Mouse (Mus musculus) layer of hippocampus, postnatal 14 days (tissue): Measurements from ENCODE around the gene Dpyd. TPM values are rescaled to one million over a fixed set of nuclear protein-coding genes. Genes with fewer than 3 reads are reported as not detected.

ENCODE experiments used
- DNase-seq, 2 experiments: peaks; one replicate each; pipeline ENCODE4 v3.0.0; 2021 to 2022; ENCODE audit warnings: low spot score in 2 of 2, mixed read lengths in 1 of 2
- total RNA-seq, 2 experiments: library from RNA; stranded (reverse); gene quantifications; 2 replicates each; pipeline ENCODE4 v1.2.3; 2021

Gene Dpyd
- total RNA-seq, 2 experiments from 2014 or later: 20.7 to 20.9 TPM

DNA sequence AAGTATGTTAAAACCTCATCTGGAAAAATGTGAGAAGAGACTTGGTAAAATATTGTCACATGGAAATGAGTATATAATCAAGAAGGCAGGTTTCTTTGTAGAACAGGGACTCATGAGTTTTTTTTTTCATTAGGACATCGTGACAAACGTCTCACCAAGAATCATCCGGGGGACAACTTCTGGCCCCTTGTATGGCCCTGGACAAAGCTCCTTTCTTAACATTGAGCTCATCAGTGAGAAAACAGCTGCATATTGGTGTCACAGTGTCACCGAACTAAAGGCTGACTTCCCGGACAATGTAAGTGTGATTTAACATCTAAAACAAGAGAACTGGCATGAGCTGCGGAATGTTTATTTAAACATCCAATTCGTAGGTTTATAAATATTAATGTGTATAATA is 502.8 kb downstream of the Dpyd start:
- DNase-seq: no peak

DNA sequence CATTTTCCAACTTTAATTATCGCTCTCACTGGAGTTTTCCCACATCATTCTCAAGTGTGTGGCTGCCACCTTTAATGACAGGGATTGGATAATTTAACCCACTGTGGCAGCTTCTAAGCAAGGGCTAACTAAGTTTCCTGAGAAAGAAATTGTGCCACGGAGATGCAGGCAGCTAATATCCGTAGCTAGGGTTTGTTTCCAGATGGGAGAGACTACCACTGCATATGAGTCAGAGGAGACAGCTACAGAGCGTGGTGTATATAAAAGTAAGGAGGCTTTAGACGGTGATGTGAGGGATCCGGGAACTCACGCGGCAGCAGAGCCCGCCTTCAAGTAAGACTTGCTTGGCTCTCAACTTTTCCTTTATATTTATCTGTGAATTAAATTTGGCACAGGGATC is 505.3 kb downstream of the Dpyd start:
- DNase-seq: no peak

- DNase-seq: no peak
These were observed 524.7 kb downstream of the Dpyd start for GRCm38 (mm10) chr3:119086618-119087017.

GRCm38 (mm10) chr3:119095223-119095886 is 533.4 kb downstream of the Dpyd start:
- DNase-seq: no peak

GRCm38 (mm10) chr3:119126003-119126402 is 564.1 kb downstream of the Dpyd start:
- no peak for DNase-seq

- no peak for DNase-seq
These were observed 566.1 kb downstream of the Dpyd start for GRCm38 (mm10) chr3:119128076-119128475.

- DNase-seq: no peak
These were observed 581.1 kb downstream of the Dpyd start for GRCm38 (mm10) chr3:119143034-119143433.

- no peak for DNase-seq
These were observed 582.9 kb downstream of the Dpyd start for GRCm38 (mm10) chr3:119144788-119145187.

DNA sequence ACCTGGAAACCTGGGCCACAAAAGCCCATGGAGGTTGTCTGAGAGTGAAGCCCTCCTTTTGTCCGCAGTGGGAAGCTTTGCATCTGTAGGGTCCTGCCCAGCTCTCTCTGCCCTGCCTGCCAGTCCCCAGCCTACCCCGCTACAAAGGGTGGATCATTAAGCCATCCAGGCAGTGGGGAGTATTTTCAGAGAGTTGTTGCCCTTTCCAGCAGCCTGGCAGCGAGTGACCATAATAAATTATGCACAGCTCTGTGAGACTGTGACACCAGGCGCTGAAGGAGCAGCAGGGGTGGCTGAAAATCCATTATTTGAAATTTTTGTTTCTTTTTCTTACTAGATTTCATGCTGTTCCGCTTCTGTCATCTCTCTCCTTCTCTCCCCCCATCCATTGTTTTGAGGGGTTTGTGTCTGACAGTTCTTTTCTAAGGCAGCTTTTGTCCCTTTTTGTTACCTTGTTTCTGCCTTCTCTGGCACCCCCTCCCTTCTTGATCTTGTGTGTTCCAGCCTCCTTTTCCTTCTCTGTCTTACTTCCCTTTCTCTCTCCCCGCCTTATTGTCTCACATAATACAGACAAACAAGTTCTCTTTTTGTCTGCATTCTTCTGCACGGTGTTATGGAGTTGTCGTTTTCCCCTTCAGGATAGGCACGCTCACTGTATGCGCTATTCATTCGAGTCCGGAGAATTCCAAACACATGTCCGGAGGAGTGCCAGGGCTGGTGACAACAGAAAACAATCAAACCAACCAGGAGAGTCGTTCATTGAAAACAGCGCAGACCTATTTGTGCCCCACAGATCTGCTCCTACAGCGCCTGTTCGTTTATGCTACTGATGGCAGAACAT is 592.9 kb downstream of the Dpyd start:
- DNase-seq: peak; percentile 20 to 23

GRCm38 (mm10) chr3:119158670-119159069 is 596.7 kb downstream of the Dpyd start:
- DNase-seq: no peak

GRCm38 (mm10) chr3:119165691-119166090 is 603.8 kb downstream of the Dpyd start:
- DNase-seq: no peak

GRCm38 (mm10) chr3:119168166-119168565 is 606.2 kb downstream of the Dpyd start:
- DNase-seq: no peak

- no peak for DNase-seq
These were observed 606.7 kb downstream of the Dpyd start for GRCm38 (mm10) chr3:119168661-119169060.

- no peak for DNase-seq
These were observed 621.3 kb downstream of the Dpyd start for GRCm38 (mm10) chr3:119183261-119183660.

DNA sequence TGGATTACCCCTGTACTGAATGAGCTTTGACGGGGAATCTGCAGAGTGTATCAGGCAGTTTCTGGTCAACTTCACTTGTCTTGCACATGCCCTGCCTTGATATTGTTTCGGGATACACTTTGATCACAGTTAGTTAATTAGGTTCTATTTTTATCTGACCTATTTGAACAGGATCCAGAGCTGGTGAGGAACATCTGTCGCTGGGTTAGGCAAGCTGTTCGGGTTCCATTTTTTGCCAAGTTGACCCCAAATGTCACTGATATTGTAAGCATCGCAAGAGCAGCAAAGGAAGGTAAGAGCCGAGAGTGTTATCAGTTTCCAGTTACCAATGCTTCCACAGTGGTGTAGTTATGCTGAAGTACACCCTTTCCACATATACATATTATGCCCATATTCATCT is 632.1 kb downstream of the Dpyd start:
- no peak for DNase-seq

DNA sequence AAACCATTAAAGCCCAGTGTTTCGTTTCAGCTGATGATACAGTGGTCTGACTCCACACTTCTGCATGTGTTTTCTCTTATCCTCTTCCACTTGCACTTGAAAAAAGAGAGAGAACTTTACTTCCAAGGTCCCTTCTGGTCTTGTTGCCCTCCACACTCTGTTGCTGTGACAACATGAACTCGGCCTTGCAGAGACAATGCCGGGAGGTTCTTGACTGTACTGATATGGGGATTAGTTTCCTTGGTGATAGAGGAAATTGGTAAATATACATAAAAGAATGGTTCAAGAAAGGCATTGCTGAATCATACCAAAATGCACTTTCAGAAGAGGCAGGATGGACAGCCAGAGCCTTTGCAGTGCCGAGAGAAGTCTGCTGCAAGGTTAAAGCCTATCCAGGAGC is 633.7 kb downstream of the Dpyd start:
- DNase-seq: no peak

GRCm38 (mm10) chr3:119220763-119221412 is 659.0 kb downstream of the Dpyd start:
- no peak for DNase-seq

DNA sequence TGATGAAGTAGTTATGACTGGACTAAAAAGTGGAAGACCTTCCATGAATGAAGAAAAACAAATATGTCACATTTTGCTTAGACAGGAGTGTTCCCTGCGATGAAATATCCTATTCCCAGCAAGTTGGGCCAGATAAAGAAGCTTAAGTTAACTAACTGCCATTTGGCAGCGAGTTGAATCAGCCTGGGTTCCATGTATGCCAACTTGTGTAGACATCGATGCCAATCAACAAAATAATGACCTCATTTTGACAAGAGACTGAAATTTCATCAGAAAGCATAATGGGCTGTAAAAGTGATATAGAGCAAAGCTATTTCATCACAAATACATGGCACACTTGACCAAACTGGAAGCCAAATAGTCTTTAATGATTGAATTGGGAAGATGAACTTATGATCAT is 681.3 kb downstream of the Dpyd start:
- peak in 1 of 2 experiments; percentile 53 for DNase-seq

DNA sequence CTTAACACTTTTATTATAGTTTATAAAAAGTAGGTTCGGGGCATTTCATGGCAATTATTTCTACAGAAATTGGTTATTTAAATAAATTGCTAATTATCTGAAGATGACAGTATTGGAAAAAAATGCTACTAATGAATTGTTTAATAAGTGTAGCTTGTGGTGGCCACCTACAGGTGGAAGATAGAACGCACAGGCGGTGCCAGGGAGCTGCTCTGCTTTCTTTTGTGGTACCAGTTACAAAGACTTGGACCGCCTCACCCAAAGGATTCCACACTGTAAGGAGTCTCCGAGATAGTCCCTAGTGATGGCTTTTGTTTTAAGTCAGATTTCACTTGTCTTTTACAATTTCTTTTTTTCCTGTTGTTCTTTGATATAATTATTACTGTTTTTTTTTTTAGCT is 694.6 kb downstream of the Dpyd start:
- DNase-seq: peak; percentile 41 to 60

GRCm38 (mm10) chr3:119275241-119275640 is 713.3 kb downstream of the Dpyd start:
- peak in 1 of 2 experiments; percentile 3 for DNase-seq

GRCm38 (mm10) chr3:119280671-119281070 is 718.7 kb downstream of the Dpyd start:
- DNase-seq: no peak

- no peak for DNase-seq
These were observed 752.8 kb downstream of the Dpyd start for GRCm38 (mm10) chr3:119314693-119315092.
